Mouse (Mus musculus) regulatory T cell (primary cell): ENCODE data around the gene Gm45713.
"Not testable (repeated sequence)": the region's sequence is repeated elsewhere in the genome, so short reads cannot be mapped to it uniquely, and the experiment has no call there.

Source experiments
- in situ Hi-C: fragments of 300-600 bp; cut with MboI, MseI; formaldehyde crosslinking; loops from one replicate; pipeline ENCODE4 v1.15.1; 2025; ENCODE audit warnings: high pct_unique_total_duplicates

Gene Gm45713

GRCm38 (mm10) chr7:45125144-45125600, 10.9 kb downstream of the Gm45713 start:
- in situ Hi-C loops, result loop anchor here (5.0 to 10.0 kb wide), 2 partner anchors 43 to 270 kb away; partner anchors contain the start of gene Pnkp

GRCm38 (mm10) chr7:45124224-45125143, 11.5 kb downstream of the Gm45713 start, which contains the start of gene Rps11:
Gene Rps11 (minus strand): TSS chr7:45124439.
- in situ Hi-C loops, result loop anchor here (5.0 to 10.0 kb wide), 2 partner anchors 42 to 270 kb away; partner anchors contain the start of gene Pnkp

- in situ Hi-C loops, result loop anchor here (10.0 kb wide), 1 partner anchor 268 kb away; the partner anchor contains the start of gene Pnkp
Measured at GRCm38 (mm10) chr7:45123186-45123570, 12.9 kb downstream of the Gm45713 start.

GRCm38 (mm10) chr7:45122561-45123185, 13.4 kb downstream of the Gm45713 start:
- in situ Hi-C loops, result loop anchor here (10.0 kb wide), 1 partner anchor 268 kb away; the partner anchor contains the start of gene Pnkp

GRCm38 (mm10) chr7:45121966-45122365, 14.1 kb downstream of the Gm45713 start:
- in situ Hi-C loops, result loop anchor here (10.0 kb wide), 1 partner anchor 267 kb away; the partner anchor contains the start of gene Pnkp

GRCm38 (mm10) chr7:45121404-45121803, 14.6 kb downstream of the Gm45713 start:
- in situ Hi-C loops, result loop anchor here (10.0 kb wide), 1 partner anchor 267 kb away; the partner anchor contains the start of gene Pnkp

- in situ Hi-C loops, result loop anchor here (10.0 kb wide), 1 partner anchor 265 kb away; the partner anchor contains the start of gene Pnkp
Measured at GRCm38 (mm10) chr7:45119780-45120709, 16.0 kb downstream of the Gm45713 start.

- in situ Hi-C loops, result no loop called here
Measured at GRCm38 (mm10) chr7:45118336-45118735, 17.7 kb downstream of the Gm45713 start.

- in situ Hi-C loops, result no loop called here
Measured at GRCm38 (mm10) chr7:45117566-45117965, 18.5 kb downstream of the Gm45713 start.

GRCm38 (mm10) chr7:45113476-45113875, 22.6 kb downstream of the Gm45713 start:
- in situ Hi-C loops, result no loop called here

- in situ Hi-C loops, result no loop called here
Measured at GRCm38 (mm10) chr7:45112529-45112928, 23.5 kb downstream of the Gm45713 start.

GRCm38 (mm10) chr7:45111940-45112339, 24.1 kb downstream of the Gm45713 start:
- in situ Hi-C loops, result no loop called here

GRCm38 (mm10) chr7:45110089-45110488, 25.9 kb downstream of the Gm45713 start:
- in situ Hi-C loops, result not testable (repeated sequence)

- in situ Hi-C loops, result no loop called here
Measured at GRCm38 (mm10) chr7:45107052-45107645, 28.9 kb downstream of the Gm45713 start.

- in situ Hi-C loops, result no loop called here
Measured at GRCm38 (mm10) chr7:45106441-45106840, 29.6 kb downstream of the Gm45713 start.

- in situ Hi-C loops, result no loop called here
Measured at GRCm38 (mm10) chr7:45105491-45105890, 30.5 kb downstream of the Gm45713 start.

- in situ Hi-C loops, result no loop called here
Measured at GRCm38 (mm10) chr7:45104941-45105340, 31.1 kb downstream of the Gm45713 start.

- in situ Hi-C loops, result no loop called here
Measured at GRCm38 (mm10) chr7:45103652-45104180, 32.3 kb downstream of the Gm45713 start, which contains the start of gene Fcgrt. Gene Fcgrt (minus strand): TSS chr7:45103851.

- in situ Hi-C loops, result no loop called here
Measured at GRCm38 (mm10) chr7:45102940-45103585, 33.0 kb downstream of the Gm45713 start.

GRCm38 (mm10) chr7:45102441-45102840, 33.6 kb downstream of the Gm45713 start:
- in situ Hi-C loops, result no loop called here
